Mouse (Mus musculus): ENCODE data around the gene Cntrl. TPM values are rescaled to one million over a fixed set of nuclear protein-coding genes. Genes with fewer than 3 reads are reported as not detected.

The Cntrl gene
- total RNA-seq, 2 experiments from 2014 or later = 90.1 to 101 TPM

DNA sequence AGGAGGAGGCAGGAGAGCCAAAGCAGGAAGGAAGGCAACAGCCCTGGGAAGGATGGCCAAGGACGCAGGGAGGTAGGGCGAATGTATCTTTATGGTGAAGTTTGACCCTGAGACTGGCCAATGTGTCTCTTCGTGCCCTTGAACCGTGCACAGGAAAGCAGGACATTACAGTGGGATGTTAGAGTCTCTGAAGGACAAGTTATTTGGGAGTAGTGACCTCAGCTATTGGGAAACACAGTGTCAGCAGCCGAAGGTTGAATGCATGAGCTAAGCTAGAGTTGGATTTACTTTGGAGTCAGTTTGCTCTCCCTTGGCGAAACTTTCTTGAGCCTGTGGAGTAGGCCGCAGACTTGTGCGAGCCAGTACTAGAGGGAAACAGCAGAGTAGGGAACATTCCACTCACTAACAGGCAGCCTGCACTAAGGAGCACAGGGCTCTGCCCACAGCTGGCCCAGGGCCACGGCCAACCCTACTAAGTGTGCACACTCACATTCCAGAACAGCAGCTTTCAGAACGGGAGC, 62.1 kb downstream of the Cntrl start:
- no peak for ATAC-seq (replicated peaks; ENCODE audit: poor library complexity, severe bottlenecking)

DNA sequence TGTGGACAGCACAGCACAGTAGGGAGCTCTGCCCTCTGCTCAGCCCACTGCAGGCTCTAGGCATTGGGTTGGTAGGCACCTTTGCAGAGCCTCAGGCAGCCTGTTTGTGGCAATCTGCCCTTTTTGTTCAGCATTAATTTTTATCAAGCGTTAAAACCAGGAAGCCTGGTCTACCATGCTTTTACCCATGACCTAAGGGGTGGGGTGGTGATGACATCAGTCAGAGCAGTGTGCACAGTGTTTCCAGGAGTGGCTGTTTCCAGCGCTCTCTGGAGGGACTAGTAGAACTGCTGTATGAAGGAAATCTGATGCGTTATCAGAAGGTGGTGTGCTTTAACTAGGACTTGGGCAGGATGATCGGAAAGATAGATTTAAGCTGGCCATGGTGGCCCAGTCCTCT, 63.0 kb downstream of the Cntrl start:
- ATAC-seq (replicated peaks; ENCODE audit: poor library complexity, severe bottlenecking) = no peak

GRCm38 (mm10) chr2:35173666-35174065, 64.4 kb downstream of the Cntrl start:
- ATAC-seq (replicated peaks; ENCODE audit: poor library complexity, severe bottlenecking) = no peak

- peak; percentile 78 for ATAC-seq (replicated peaks; ENCODE audit: poor library complexity, severe bottlenecking)
Observed at GRCm38 (mm10) chr2:35174100-35174499, 64.8 kb downstream of the Cntrl start.

DNA sequence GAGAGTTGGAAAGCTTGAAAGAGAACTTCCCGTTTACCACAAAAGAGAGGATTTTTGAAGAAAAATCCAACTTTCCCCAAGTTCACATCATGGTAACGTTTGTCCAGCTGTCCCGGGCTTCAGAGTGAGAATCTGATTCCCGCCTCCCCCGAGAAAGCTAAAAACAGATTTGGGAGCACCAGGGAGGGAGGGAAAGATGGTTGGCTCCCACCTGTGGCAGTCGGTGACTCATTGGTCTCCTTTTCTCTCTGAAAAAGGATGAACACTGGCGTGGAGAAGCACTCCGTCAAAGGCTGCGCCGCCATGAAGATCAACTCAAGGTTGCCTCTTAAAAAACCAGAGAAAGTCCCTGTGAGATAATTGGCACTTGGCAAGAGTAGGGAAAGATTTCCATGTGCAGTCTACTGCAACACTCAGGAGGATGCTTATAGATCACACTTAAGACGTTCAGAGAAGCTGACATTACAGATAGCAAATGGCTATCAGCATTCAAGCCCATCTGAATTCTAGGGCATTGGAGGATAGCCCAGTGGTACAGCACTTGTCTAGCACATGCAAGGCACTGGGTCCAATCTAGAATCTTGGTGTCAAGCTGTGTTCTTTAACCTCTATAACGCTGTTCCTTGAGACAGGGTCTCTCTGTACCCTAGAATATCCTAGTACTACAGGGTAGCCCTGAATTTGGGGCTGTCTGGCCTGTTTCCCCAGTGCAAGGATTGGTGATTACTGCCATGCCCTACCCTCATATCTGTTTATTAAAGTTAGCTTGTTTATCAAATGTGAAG, 66.2 kb downstream of the Cntrl start:
- ATAC-seq (replicated peaks; ENCODE audit: poor library complexity, severe bottlenecking) = no peak

DNA sequence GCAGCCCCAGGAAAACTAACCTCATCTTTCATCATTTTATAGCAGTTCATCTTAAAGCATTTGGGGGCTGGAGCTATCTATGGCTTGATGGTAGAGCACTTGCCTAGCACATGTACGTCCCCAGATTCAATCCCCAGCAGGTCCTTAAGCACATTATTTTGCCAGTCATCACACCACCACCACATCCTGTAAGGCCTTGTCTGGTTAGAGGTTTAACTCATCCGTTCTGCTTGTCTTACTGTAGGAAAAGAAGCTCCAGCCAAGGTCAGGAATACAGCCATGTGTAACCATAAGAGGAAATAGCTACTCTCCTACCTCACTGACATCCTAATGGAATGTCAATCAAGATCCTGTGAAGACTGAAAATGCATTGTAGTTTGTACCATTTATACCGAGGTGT, 68.9 kb downstream of the Cntrl start:
- no peak for ATAC-seq (replicated peaks; ENCODE audit: poor library complexity, severe bottlenecking)

DNA sequence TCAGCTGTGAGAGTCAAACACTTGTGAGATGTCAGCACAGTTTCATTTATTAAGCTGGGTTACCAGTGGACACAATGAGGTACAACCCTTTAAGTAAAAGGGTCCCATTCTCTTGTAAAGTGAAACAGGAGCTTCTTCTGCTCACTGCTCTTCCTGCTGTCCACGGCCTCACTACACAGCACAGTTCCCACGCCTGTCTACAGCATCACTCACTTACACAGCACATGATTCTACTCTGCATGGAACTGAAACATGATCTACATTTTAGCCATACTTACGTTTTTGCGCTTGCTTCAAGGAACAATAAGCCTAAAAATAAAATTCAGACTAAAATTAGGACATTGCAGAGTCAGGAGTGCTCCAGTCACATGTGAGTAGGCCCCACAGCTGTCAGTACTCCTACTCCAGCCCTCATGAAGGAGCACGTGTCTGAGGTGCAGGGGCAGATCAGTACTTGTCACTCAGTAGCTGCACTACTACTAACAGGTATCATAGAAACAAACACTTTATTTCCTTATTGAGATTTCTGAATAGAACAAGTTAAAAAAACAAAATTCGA, 73.9 kb downstream of the Cntrl start:
- ATAC-seq (replicated peaks; ENCODE audit: poor library complexity, severe bottlenecking) = no peak

GRCm38 (mm10) chr2:35188929-35189328, 79.6 kb downstream of the Cntrl start:
- no peak for ATAC-seq (replicated peaks; ENCODE audit: poor library complexity, severe bottlenecking)

- ATAC-seq (replicated peaks; ENCODE audit: poor library complexity, severe bottlenecking) = no peak
Observed at GRCm38 (mm10) chr2:35193976-35194375, 84.7 kb downstream of the Cntrl start.

DNA sequence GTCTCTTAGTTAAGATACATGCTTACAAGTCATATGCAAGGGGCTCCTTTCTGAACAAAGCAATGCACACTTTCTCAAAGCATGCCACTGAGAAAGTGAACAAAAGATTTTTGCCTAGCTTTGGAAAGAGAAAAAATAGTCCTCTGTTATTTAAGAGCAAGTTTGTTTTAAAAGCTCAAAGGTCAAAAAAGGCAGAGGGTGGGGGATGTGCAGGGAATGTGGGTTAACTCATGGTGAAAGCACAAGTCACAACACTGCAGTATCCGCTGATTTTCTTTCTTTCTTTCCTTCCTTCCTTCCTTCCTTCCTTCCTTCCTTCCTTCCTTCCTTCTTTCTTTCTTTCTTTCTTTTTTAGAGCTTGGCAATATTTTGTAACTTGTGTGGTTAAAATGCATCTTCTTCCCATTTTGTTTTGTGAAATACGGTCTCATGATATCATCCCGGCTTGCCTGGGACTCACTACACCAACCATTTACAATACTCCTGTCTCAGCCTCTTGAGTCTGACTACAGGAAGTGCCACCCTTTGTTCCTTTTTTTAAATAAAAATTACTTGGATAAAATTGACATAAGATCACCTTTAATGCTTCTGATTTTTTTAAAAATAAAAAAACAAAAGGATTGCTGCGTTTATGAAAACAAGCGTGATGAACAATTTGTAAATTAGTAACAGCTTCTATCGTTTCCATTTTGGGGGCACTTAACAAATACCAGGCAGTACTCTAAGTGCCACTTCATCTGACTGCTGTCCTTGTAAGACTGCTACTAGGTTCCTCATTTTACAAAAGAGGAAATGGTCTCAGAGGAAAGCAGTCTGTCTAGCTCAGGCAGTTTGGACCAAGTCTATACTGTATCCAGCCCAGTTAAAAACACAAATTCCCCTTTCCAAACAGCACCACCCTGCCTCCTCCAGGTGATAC, 86.6 kb downstream of the Cntrl start:
- peak; percentile 76 for ATAC-seq (replicated peaks; ENCODE audit: poor library complexity, severe bottlenecking)

GRCm38 (mm10) chr2:35199541-35199940, 90.2 kb downstream of the Cntrl start:
- no peak for ATAC-seq (replicated peaks; ENCODE audit: poor library complexity, severe bottlenecking)

- ATAC-seq (replicated peaks; ENCODE audit: poor library complexity, severe bottlenecking) = peak; percentile 36
Observed at GRCm38 (mm10) chr2:35199971-35200897, 90.9 kb downstream of the Cntrl start.

GRCm38 (mm10) chr2:35200898-35201668, 91.8 kb downstream of the Cntrl start, which contains the start of gene Rab14:
Gene Rab14 (minus strand): TSS chr2:35201120.
- peak; percentile 91 for ATAC-seq (replicated peaks; ENCODE audit: poor library complexity, severe bottlenecking)

GRCm38 (mm10) chr2:35203729-35204128, 94.4 kb downstream of the Cntrl start:
- no peak for ATAC-seq (replicated peaks; ENCODE audit: poor library complexity, severe bottlenecking)

DNA sequence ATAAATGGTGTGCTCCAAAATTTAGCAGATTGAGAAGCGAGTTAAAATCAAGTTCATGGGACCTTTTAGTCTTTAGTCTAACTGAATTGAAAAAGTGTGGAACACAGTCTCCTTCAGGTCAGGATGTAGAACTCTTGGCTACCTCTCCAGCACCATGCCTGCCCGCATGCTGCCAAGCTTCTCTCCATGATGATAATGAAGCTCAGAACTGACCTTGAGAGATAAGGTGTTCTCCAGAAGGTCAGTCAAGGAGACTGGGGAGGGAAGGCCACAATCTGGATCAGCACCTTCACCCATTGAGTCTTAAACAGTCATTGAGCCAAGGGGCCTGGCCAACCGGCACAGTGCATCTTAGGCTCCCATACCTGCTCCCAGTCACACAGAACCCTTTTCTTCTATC, 97.5 kb downstream of the Cntrl start:
- no peak for ATAC-seq (replicated peaks; ENCODE audit: poor library complexity, severe bottlenecking)

- ATAC-seq (replicated peaks; ENCODE audit: poor library complexity, severe bottlenecking) = no peak
Observed at GRCm38 (mm10) chr2:35208054-35208453, 98.8 kb downstream of the Cntrl start.

DNA sequence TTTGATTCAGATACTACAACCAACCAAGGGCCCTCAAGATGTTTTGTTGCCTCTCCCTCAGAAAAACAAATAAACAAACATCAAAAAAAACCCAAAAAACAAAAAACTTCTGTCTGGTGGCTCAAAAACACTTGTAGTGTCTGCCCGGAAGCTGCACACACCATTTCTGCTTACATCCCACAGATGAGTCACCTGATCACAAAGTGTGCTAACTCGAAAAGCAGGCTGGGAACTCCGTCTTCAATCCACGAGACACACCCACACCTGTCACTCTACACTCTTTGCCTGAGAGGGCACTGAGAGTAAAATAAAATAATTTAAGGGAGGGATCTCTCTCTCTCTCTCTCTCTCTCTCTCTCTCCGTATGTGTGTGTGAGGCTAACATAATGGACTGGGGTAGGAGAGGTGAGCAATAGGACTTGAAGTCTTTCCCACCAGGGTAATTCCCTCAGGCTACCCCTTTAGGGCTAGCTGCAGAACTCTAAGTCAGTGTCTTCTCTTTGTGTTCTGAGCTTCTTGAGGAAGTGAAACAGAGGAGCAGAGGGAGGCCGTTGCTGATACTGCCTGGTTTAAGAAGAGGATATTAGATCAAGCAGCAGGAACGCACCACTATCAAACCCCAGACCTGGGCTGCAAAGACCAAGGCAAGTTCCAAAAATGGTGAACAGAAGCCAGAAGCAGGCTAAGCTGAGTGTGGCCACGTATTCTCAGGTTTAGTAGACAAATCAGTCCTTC, 99.8 kb downstream of the Cntrl start:
- peak; percentile 92 for ATAC-seq (replicated peaks; ENCODE audit: poor library complexity, severe bottlenecking)

DNA sequence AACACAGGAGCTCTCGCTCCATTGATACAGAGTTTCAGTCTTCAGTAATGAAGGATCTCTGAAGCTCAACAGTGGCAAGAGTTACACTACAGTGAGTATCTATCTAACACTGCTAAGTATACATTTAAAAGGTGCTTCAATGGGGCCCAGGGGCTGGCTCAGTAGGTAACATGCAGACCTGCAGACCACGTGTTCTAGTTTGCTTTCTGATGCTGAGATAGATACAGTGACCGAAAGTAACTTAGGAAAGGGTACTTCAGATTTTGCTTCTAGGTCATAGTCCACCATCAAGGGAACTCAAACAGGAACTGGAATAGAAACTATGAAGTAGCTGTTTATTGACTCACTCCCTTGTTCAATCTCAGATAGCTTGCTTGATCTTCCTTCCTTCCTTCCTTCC, 102.4 kb downstream of the Cntrl start:
- ATAC-seq (replicated peaks; ENCODE audit: poor library complexity, severe bottlenecking) = no peak

Data from granulocyte monocyte progenitor cell, adult 5-6 weeks (primary cell).